Mouse (Mus musculus): Measurements from ENCODE around the gene Cd247.

DNA sequence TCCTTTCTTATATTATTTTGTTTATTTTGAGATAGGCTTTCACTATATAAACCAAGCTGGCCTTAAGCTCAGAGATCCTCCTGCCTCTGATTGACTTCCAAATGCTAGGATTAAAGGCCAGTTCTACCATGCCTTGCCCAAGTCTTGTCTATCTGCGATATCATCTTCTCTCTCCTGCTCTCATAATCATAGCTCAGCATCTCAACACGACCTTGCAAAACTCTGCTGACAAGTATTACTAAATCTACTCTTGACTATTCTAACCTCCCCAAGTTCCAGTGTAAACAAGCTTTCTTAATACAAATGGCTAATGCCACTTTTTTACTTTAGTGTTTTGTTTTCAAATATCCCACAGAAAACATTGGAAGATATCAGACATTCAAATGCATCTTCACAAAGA is 119.7 kb downstream of the Cd247 start:
- no peak for TF ChIP-seq CTCF (IDR thresholded peaks at IDR 0.05; ENCODE audit: low read depth, low read length)
- no peak for TF ChIP-seq POLR2A (IDR thresholded peaks at IDR 0.05; ENCODE audit: borderline replicate concordance, low read depth, low read length)

All from bone marrow macrophage, adult 2 months (primary cell).